18 mouse cellular contexts compared by ENCODE assay signal in the genomic region with DNA sequence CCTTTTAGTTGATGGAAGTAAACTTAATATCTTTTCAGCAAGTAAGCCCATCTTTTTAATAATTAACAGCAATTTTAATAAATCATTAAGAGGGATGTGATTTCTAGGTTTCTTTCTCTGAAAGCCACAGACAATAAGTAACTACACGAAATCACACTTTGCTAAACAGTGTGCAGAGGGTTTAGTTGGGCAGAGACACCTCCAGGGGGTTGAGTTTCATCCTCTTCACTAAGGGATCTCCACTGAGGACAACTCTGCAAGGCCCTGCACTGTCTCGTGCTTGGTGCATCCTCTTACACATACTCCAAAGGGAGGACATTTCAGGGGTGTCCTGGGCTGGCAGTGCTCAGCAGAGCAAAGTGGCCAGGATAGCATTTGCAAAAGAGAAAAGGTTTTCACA.
"Had no signal": no experiment of that assay in that cellular context is flagged by ENCODE, and none has a peak within 500 bp of the region (broad histone marks: within the 10 kb centered on the region; RNA-seq: fewer than 3 reads in every experiment).

No protein-coding gene starts in this region.

- H3K9me3 ChIP-seq: limb, embryonic 10.5 days; limb, embryonic 13.5 days; liver, embryonic 12.5 days; liver, embryonic 15.5 days; lung, embryonic 15.5 days; megakaryocyte, embryonic 14.5 days; midbrain, embryonic 10.5 days; neural tube, embryonic 13.5 days had no signal

- H3K36me3 ChIP-seq: limb, embryonic 10.5 days; limb, embryonic 13.5 days; liver, embryonic 12.5 days; liver, embryonic 15.5 days; lung, embryonic 15.5 days; midbrain, embryonic 10.5 days; neural tube, embryonic 13.5 days had no signal

- H3K4me2 ChIP-seq: limb, embryonic 13.5 days; liver, embryonic 12.5 days; liver, embryonic 15.5 days; lung, embryonic 15.5 days; neural tube, embryonic 13.5 days had no signal

- ATAC-seq: intestine, postnatal 0 days; liver, embryonic 12.5 days had no signal

- H3K4me1 ChIP-seq: limb, embryonic 10.5 days; limb, embryonic 13.5 days; liver, embryonic 12.5 days; liver, embryonic 15.5 days; lung, embryonic 15.5 days; midbrain, embryonic 10.5 days; neural tube, embryonic 13.5 days had no signal

- H3K4me3 ChIP-seq: layer of hippocampus, adult 2 months; limb, embryonic 10.5 days; limb, embryonic 13.5 days; liver, embryonic 12.5 days; liver, embryonic 15.5 days; lung, embryonic 15.5 days; megakaryocyte, embryonic 14.5 days; midbrain, embryonic 10.5 days; neural tube, embryonic 13.5 days had no signal

- DNase-seq: layer of hippocampus, adult 9-11 months; liver; lung, adult 18-20 months; lung, postnatal 10 days; lung, postnatal 36 days; midbrain, embryonic 14.5 days; thymus, adult 18-20 months; thymus, postnatal 36 days had no signal

- H3K9ac ChIP-seq: limb, embryonic 13.5 days; liver, embryonic 12.5 days; liver, embryonic 15.5 days; lung, embryonic 15.5 days; neural tube, embryonic 13.5 days had no signal

- H3K27me3 ChIP-seq: limb, embryonic 13.5 days; liver, embryonic 12.5 days; liver, embryonic 15.5 days; lung, embryonic 15.5 days; megakaryocyte, embryonic 14.5 days; neural tube, embryonic 13.5 days had no signal

- H3K27ac ChIP-seq: layer of hippocampus, adult 2 months; limb, embryonic 10.5 days; limb, embryonic 13.5 days; liver, embryonic 12.5 days; liver, embryonic 15.5 days; lung, embryonic 15.5 days; midbrain, embryonic 10.5 days; neural tube, embryonic 13.5 days had no signal
